Mouse (Mus musculus) neural tube, embryonic 13.5 days (tissue): Measurements from ENCODE around the gene Ubxn11. TPM values are rescaled to one million over a fixed set of nuclear protein-coding genes. Genes with fewer than 3 reads are reported as not detected.

Experiments used
- ATAC-seq: fragments of 200-750 bp; cut with Nextera tagmentation; 2 replicates; pipeline ENCODE4 v1.8.0; 2017; ENCODE audit warnings: low read depth, mild to moderate bottlenecking, moderate TSS enrichment, moderate library complexity
- H3K27ac ChIP-seq: fragments of 300-500 bp; sonication (generic); replicated peaks from 2 replicates; pipeline ENCODE4 v1.5.1; 2015; ENCODE audit warnings: moderate library complexity, mild to moderate bottlenecking, inconsistent platforms
- H3K27me3 ChIP-seq: fragments of 300-500 bp; sonication (generic); 2 replicates; pipeline ENCODE4 v1.6.1; 2015; ENCODE audit warnings: mild to moderate bottlenecking, inconsistent platforms
- H3K36me3 ChIP-seq: fragments of 300-500 bp; sonication (generic); 2 replicates; pipeline ENCODE4 v1.6.1; 2015; ENCODE audit warnings: mild to moderate bottlenecking, inconsistent platforms
- H3K4me1 ChIP-seq: fragments of 300-500 bp; sonication (generic); replicated peaks from 2 replicates; pipeline ENCODE4 v1.6.1; 2015; ENCODE audit warnings: inconsistent platforms
- H3K4me2 ChIP-seq: fragments of 300-500 bp; sonication (generic); 2 replicates; pipeline ENCODE4 v1.6.1; 2015; ENCODE audit warnings: inconsistent platforms, mild to moderate bottlenecking, moderate library complexity
- H3K4me3 ChIP-seq: fragments of 300-500 bp; sonication (generic); 2 replicates; pipeline ENCODE4 v1.5.1; 2015; ENCODE audit warnings: mild to moderate bottlenecking, inconsistent platforms
- H3K9ac ChIP-seq: fragments of 300-500 bp; sonication (generic); 2 replicates; pipeline ENCODE4 v1.6.1; 2015; ENCODE audit warnings: moderate library complexity, mild to moderate bottlenecking, inconsistent platforms
- H3K9me3 ChIP-seq: fragments of 300-500 bp; sonication (generic); 2 replicates; pipeline ENCODE4 v1.6.1; 2016; ENCODE audit warnings: inconsistent platforms
- WGBS: fragments of 180-500 bp; shearing (Covaris S2); methylation state at CpG from one replicate; pipeline ENCODE4 v1.1.7; 2015; 5-methylcytosine and 5-hydroxymethylcytosine counted together
- polyA plus RNA-seq: library from polyadenylated mRNA; unstranded; fragments of >200 nt; fragmentation: Nextera tagmentation; extraction: Ambion mirVana; gene quantifications from 2 replicates; pipeline ENCODE4 v1.2.1, GENCODE M21; 2015

Ubxn11 gene
- polyA plus RNA-seq, 1 experiment from 2014 or later, result 10.3 TPM

GRCm38 (mm10) chr4:134068793-134069580 is 33.4 kb upstream of the Ubxn11 start:
- Histone ChIP-seq H3K27me3 (peaks cover 19% of the 10 kb centered on the region), H3K36me3 (no peaks in the 10 kb centered on the region), H3K9me3 (no peaks in the 10 kb centered on the region), H3K9ac (no peak overlapping the region), H3K4me2 (no peak overlapping the region), H3K4me1 (no peaks in the 10 kb centered on the region), H3K4me3 (no peak overlapping the region), H3K27ac (no peak overlapping the region)
- ATAC-seq, result no peak
- WGBS, result 90% methylated on average over 4 of the region's 4 CpGs

GRCm38 (mm10) chr4:134078694-134079093 is 23.7 kb upstream of the Ubxn11 start:
- H3K4me1 ChIP-seq, result peaks cover 10% of the 10 kb centered on the region
- no peak for ATAC-seq
- no peak overlapping the region for H3K27ac ChIP-seq
- no peak overlapping the region for H3K4me2 ChIP-seq
- 22% methylated on average over 3 of the region's 3 CpGs for WGBS
- no peaks in the 10 kb centered on the region for H3K9me3 ChIP-seq
- peaks cover 31% of the 10 kb centered on the region for H3K27me3 ChIP-seq
- H3K36me3 ChIP-seq, result no peaks in the 10 kb centered on the region
- no peak overlapping the region for H3K9ac ChIP-seq
- no peak overlapping the region for H3K4me3 ChIP-seq

- H3K9me3 ChIP-seq, result no peaks in the 10 kb centered on the region; the same call in 1 of the 2 replicates
- no peak overlapping the region for H3K4me2 ChIP-seq
- WGBS, result 81% methylated on average over 4 of the region's 4 CpGs
- no peak overlapping the region for H3K4me3 ChIP-seq
- ATAC-seq, result no peak
- no peak overlapping the region for H3K27ac ChIP-seq
- no peaks in the 10 kb centered on the region for H3K36me3 ChIP-seq
- H3K27me3 ChIP-seq, result peaks cover 31% of the 10 kb centered on the region
- peaks cover 10% of the 10 kb centered on the region for H3K4me1 ChIP-seq
- no peak overlapping the region for H3K9ac ChIP-seq
Measured at GRCm38 (mm10) chr4:134080674-134081073, 21.7 kb upstream of the Ubxn11 start.

GRCm38 (mm10) chr4:134081730-134082386 is 20.5 kb upstream of the Ubxn11 start:
- Histone ChIP-seq H3K9me3 (no peaks in the 10 kb centered on the region; the same call in 1 of the 2 replicates), H3K36me3 (no peaks in the 10 kb centered on the region), H3K4me1 (peaks cover 10% of the 10 kb centered on the region), H3K9ac (peak overlapping the region; percentile 45), H3K4me2 (peak overlapping the region; percentile 70), H3K27me3 (peaks cover 31% of the 10 kb centered on the region), H3K4me3 (peak overlapping the region; percentile 43), H3K27ac (no peak overlapping the region)
- ATAC-seq, result peak; percentile 80
- under 1% methylated on average over 41 of the region's 41 CpGs for WGBS

GRCm38 (mm10) chr4:134082460-134082859 is 19.9 kb upstream of the Ubxn11 start:
- no peak for ATAC-seq
- peak overlapping the region; percentile 70 for H3K4me2 ChIP-seq
- peak overlapping the region; percentile 43 for H3K4me3 ChIP-seq
- H3K27ac ChIP-seq, result no peak overlapping the region
- H3K27me3 ChIP-seq, result peaks cover 31% of the 10 kb centered on the region
- H3K36me3 ChIP-seq, result no peaks in the 10 kb centered on the region
- peak overlapping the region; percentile 45 for H3K9ac ChIP-seq
- H3K9me3 ChIP-seq, result no peaks in the 10 kb centered on the region; the same call in 1 of the 2 replicates
- peaks cover 10% of the 10 kb centered on the region for H3K4me1 ChIP-seq
- 9% methylated on average over 7 of the region's 7 CpGs for WGBS

GRCm38 (mm10) chr4:134084999-134085398 is 17.4 kb upstream of the Ubxn11 start:
- 87% methylated on average over 4 of the region's 4 CpGs for WGBS
- Histone ChIP-seq H3K4me1 (peaks cover 10% of the 10 kb centered on the region), H3K4me3 (no peak overlapping the region), H3K27ac (no peak overlapping the region), H3K4me2 (no peak overlapping the region), H3K9me3 (no peaks in the 10 kb centered on the region; the same call in 1 of the 2 replicates), H3K9ac (no peak overlapping the region), H3K36me3 (no peaks in the 10 kb centered on the region), H3K27me3 (peaks cover 31% of the 10 kb centered on the region)
- ATAC-seq, result no peak

GRCm38 (mm10) chr4:134087412-134087811 is 15.0 kb upstream of the Ubxn11 start:
- H3K27me3 ChIP-seq, result peaks cover 8% of the 10 kb centered on the region
- no peaks in the 10 kb centered on the region; the same call in 1 of the 2 replicates for H3K9me3 ChIP-seq
- H3K27ac ChIP-seq, result no peak overlapping the region
- 48% methylated on average over 7 of the region's 7 CpGs for WGBS
- H3K36me3 ChIP-seq, result no peaks in the 10 kb centered on the region
- H3K9ac ChIP-seq, result no peak overlapping the region
- peak; percentile 67 for ATAC-seq
- H3K4me2 ChIP-seq, result 0 out of 2 replicates have a peak overlapping the region, but pooled peaks have one; percentile 14
- no peak overlapping the region for H3K4me3 ChIP-seq
- H3K4me1 ChIP-seq, result peaks cover 1% of the 10 kb centered on the region

- H3K9me3 ChIP-seq, result no peaks in the 10 kb centered on the region; the same call in 1 of the 2 replicates
- ATAC-seq, result no peak
Measured at GRCm38 (mm10) chr4:134089029-134089428, 13.3 kb upstream of the Ubxn11 start.

GRCm38 (mm10) chr4:134090521-134091224 is 11.7 kb upstream of the Ubxn11 start:
- no peak overlapping the region for H3K4me2 ChIP-seq
- whole genome bisulfite sequencing, result 88% methylated on average over 16 of the region's 16 CpGs
- ATAC-seq, result no peak
- no peak overlapping the region for H3K9ac ChIP-seq
- H3K36me3 ChIP-seq, result no peaks in the 10 kb centered on the region
- no peak overlapping the region for H3K27ac ChIP-seq
- no peaks in the 10 kb centered on the region for H3K4me1 ChIP-seq
- H3K4me3 ChIP-seq, result no peak overlapping the region
- H3K27me3 ChIP-seq, result no peaks in the 10 kb centered on the region; the same call in 1 of the 2 replicates
- H3K9me3 ChIP-seq, result no peaks in the 10 kb centered on the region

More at GRCm38 (mm10) chr4:134089029-134089428, 13.3 kb upstream of the Ubxn11 start:
- Histone ChIP-seq H3K4me3 (no peak overlapping the region), H3K9ac (no peak overlapping the region), H3K36me3 (no peaks in the 10 kb centered on the region), H3K4me2 (no peak overlapping the region), H3K27me3 (no peaks in the 10 kb centered on the region; the same call in 1 of the 2 replicates), H3K27ac (no peak overlapping the region), H3K4me1 (no peaks in the 10 kb centered on the region)
- 74% methylated on average over 9 of the region's 9 CpGs for WGBS

GRCm38 (mm10) chr4:134091225-134091529 is 11.2 kb upstream of the Ubxn11 start:
- Histone ChIP-seq H3K4me3 (no peak overlapping the region), H3K9me3 (no peaks in the 10 kb centered on the region), H3K9ac (no peak overlapping the region), H3K36me3 (no peaks in the 10 kb centered on the region), H3K4me1 (no peaks in the 10 kb centered on the region), H3K27ac (no peak overlapping the region), H3K27me3 (no peaks in the 10 kb centered on the region; the same call in 1 of the 2 replicates), H3K4me2 (no peak overlapping the region)
- ATAC-seq, result no peak
- 90% methylated on average over 6 of the region's 6 CpGs for WGBS

- Histone ChIP-seq H3K4me1 (no peaks in the 10 kb centered on the region), H3K9me3 (no peaks in the 10 kb centered on the region), H3K9ac (no peak overlapping the region), H3K36me3 (no peaks in the 10 kb centered on the region), H3K4me2 (no peak overlapping the region), H3K27me3 (no peaks in the 10 kb centered on the region), H3K4me3 (no peak overlapping the region), H3K27ac (no peak overlapping the region)
- no peak for ATAC-seq
- 77% methylated on average over 6 of the region's 6 CpGs for WGBS
Measured at GRCm38 (mm10) chr4:134092382-134093288, 9.7 kb upstream of the Ubxn11 start.
